Mouse (Mus musculus) adrenal gland, adult (tissue): ENCODE measurements around the gene Trafd1.
"Not testable (repeated sequence)": the region's sequence is repeated elsewhere in the genome, so short reads cannot be mapped to it uniquely, and the experiment has no call there.

Experiments
- DNase-seq, 2 experiments: peaks; one replicate each; pipeline ENCODE4 v3.0.0; 2022 to 2023; ENCODE audit warnings: low spot score in 1 of 2; ENCODE audit not compliant: inconsistent age in 2 of 2

Gene Trafd1

DNA sequence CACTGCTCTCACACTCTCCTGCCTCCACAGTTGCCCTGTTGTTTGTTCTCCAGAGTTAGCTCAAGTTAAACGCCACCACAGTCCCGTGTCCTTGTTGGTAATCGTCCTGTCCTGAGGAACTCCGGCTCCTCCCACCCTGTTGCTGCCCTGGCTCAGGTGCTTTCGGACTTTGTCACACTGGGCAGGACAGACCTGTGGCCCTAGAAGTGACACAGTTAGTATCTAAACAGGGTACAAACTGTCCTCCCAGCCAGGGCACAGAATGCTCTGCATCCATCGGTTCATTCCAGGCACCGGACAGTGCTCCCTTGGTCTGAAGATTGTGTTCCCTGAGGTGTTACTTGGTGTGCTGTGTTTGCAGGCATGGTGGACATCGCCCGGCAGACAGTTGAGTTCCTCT, 51.5 kb downstream of the Trafd1 start:
- DNase-seq = no peak

DNA sequence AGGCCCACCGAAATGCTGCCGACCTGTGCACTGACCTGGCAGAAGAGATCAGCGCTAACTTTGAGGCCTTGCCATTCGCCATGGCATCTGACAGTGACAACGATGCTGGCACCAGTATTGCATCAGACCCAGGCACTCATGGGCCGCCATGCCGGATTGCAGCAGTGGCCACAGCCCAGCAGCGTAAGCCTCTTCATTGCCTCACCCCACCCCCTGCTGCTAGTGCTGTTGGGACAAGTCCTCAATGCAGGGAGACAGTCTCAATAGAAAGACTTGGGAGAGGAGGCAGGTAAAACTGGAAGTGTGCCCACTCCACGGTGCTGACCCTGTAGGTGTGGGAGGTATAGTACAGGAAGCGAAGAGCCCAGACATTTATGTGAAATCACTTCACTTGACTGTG, 53.7 kb downstream of the Trafd1 start:
- DNase-seq = no peak

- DNase-seq = not testable (repeated sequence)
Observed at GRCm38 (mm10) chr5:121330154-121330816, 55.1 kb downstream of the Trafd1 start.

DNA sequence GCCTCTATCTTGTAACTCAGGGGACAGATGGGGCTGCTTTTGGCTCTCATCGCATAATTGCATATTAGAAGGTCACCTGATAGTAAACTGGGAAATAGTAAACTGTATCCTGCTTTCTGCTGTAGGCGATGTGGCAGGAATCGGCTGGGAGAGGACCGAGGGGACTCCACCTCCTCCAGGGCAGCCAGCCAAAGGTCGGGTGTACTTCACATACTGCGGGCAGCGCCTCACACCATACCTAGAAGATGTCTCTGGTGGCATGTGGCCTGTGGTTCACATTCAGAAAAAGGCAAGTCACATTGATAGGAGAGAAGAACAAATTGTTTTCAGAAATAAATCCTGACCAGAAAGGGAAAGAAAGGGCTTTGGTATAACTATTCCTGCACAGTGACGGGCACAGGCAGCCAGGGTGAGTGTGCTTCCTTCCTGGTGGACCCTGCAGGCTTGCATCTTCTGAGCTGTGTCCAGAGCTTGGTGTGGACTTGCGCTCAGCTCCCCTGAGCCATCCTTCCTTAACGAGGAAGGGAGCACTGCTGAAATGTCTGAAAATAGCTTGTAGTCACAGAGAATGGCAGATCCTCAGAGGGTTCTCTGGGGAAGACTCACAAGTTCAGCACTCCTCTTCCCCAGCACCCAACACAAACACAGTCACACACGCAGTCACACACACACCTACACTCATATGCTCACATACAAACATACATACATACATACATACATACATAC, 55.9 kb downstream of the Trafd1 start:
- DNase-seq = peak; percentile 31 to 45

GRCm38 (mm10) chr5:121326079-121326805, 59.2 kb downstream of the Trafd1 start:
- DNase-seq = no peak
